Mouse (Mus musculus) hindbrain, postnatal 0 days (tissue): ENCODE measurements around the gene Tsc22d3. TPM values are rescaled to one million over a fixed set of nuclear protein-coding genes. Genes with fewer than 3 reads are reported as not detected.
A peak's percentile ranks its signal among the peaks of the same experiment; 100 is the strongest.

ENCODE experiments used
- ATAC-seq: fragments of 200-750 bp; cut with Nextera tagmentation; 2 replicates; pipeline ENCODE4 v1.8.0; 2017; ENCODE audit warnings: mild to moderate bottlenecking, moderate TSS enrichment, moderate library complexity
- DNase-seq: peaks from one replicate; pipeline ENCODE4 v3.0.0-alpha.2; 2015; ENCODE audit warnings: low spot score
- H3K27ac ChIP-seq: fragments of 300-500 bp; sonication (generic); 2 replicates; pipeline ENCODE4 v1.5.1; 2014; ENCODE audit warnings: mild to moderate bottlenecking
- H3K27me3 ChIP-seq: fragments of 300-500 bp; sonication (generic); 2 replicates; pipeline ENCODE4 v1.6.1; 2014; ENCODE audit warnings: low read length, mixed read lengths; ENCODE audit not compliant: insufficient read depth
- H3K36me3 ChIP-seq: fragments of 300-500 bp; sonication (generic); 2 replicates; pipeline ENCODE4 v1.6.1; 2014; ENCODE audit warnings: low read length, mixed read lengths; ENCODE audit not compliant: insufficient read depth
- H3K4me1 ChIP-seq: fragments of 300-500 bp; sonication (generic); 2 replicates; pipeline ENCODE4 v1.6.1; 2014; ENCODE audit warnings: antibody characterized with exemption, low read length, mixed read lengths; ENCODE audit not compliant: insufficient read depth
- H3K4me2 ChIP-seq: fragments of 300-500 bp; sonication (generic); 2 replicates; pipeline ENCODE4 v1.6.1; 2014; ENCODE audit warnings: low read depth, mild to moderate bottlenecking, low read length, moderate library complexity, mixed read lengths
- H3K4me3 ChIP-seq: fragments of 300-500 bp; sonication (generic); 2 replicates; pipeline ENCODE4 v1.5.1; 2014; ENCODE audit warnings: low read length
- H3K9ac ChIP-seq: fragments of 300-500 bp; sonication (generic); replicated peaks from 2 replicates; pipeline ENCODE4 v1.6.1; 2014; ENCODE audit warnings: mild to moderate bottlenecking, low read length, moderate library complexity, mixed read lengths
- H3K9me3 ChIP-seq: fragments of 300-500 bp; sonication (generic); 2 replicates; pipeline ENCODE4 v1.6.1; 2016; ENCODE audit warnings: low read length, mixed read lengths
- CTCF ChIP-seq: IDR thresholded peaks from 2 replicates; pipeline ENCODE4 v1.5.1; 2016; ENCODE audit warnings: antibody characterized with exemption, control low read depth, low read depth
- WGBS: fragments of 180-500 bp; shearing (Covaris S2); extraction: QIAGEN DNeasy Blood & Tissue Kit; methylation state at CpG from one replicate; pipeline ENCODE4 v1.1.7; 2014; 5-methylcytosine and 5-hydroxymethylcytosine counted together
- polyA plus RNA-seq: library from polyadenylated mRNA; unstranded; fragments of >200 nt; fragmentation: Nextera tagmentation; extraction: Ambion mirVana; gene quantifications from 2 replicates; pipeline ENCODE4 v1.2.1, GENCODE M21; 2015
- total RNA-seq: library from RNA; depleted of rRNA; stranded (reverse); fragments of >200 nt; gene quantifications from 2 replicates; pipeline ENCODE4 v1.2.3, GENCODE M21; 2014

Gene Tsc22d3
- total and polyA plus RNA-seq, 2 experiments from 2014 or later, result 102 to 114 TPM

GRCm38 (mm10) chrX:140589194-140589751 is 11.2 kb downstream of the Tsc22d3 start:
- ATAC-seq, result no peak
- Histone ChIP-seq H3K9me3 (no peaks in the 10 kb centered on the region), H3K4me1 (no peaks in the 10 kb centered on the region), H3K4me2 (no peak overlapping the region), H3K4me3 (no peak overlapping the region), H3K36me3 (no peaks in the 10 kb centered on the region), H3K27ac (no peak overlapping the region), H3K27me3 (no peaks in the 10 kb centered on the region; the same call in 1 of the 2 replicates), H3K9ac (no peak overlapping the region)
- 76% methylated on average over 4 of the region's 4 CpGs for WGBS
- DNase-seq, result no peak
- TF ChIP-seq CTCF, result no peak

DNA sequence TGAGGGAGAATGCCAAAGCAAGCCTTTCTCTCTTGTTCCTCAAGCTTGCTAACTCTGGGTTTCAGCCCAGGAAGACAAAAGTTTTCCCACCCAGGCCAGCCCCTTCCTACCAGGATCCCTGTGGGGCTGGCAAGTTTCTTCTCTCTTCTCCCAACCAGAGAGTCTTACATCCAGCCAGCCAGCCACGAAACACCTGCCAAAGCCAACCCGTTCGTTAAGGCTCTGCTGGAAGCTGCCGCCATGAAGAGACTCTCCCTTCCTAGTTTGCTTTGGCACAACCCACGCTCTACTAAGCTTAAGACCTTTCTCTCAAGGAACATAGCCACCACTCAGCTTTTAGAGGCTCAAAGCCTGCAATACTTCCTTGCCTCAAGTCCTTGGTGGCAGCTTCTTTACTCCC is 11.9 kb downstream of the Tsc22d3 start:
- Histone ChIP-seq H3K4me1 (no peaks in the 10 kb centered on the region), H3K9me3 (no peaks in the 10 kb centered on the region), H3K9ac (no peak overlapping the region), H3K27ac (no peak overlapping the region), H3K4me2 (no peak overlapping the region), H3K27me3 (no peaks in the 10 kb centered on the region; the same call in 1 of the 2 replicates), H3K4me3 (no peak overlapping the region), H3K36me3 (no peaks in the 10 kb centered on the region)
- WGBS, result 63% methylated on average over 5 of the region's 5 CpGs
- no peak for DNase-seq
- no peak for ATAC-seq
- no peak for TF ChIP-seq CTCF

- H3K27ac ChIP-seq, result no peak overlapping the region
- DNase-seq, result no peak
- no peaks in the 10 kb centered on the region for H3K36me3 ChIP-seq
- whole genome bisulfite sequencing, result 73% methylated on average over 3 of the region's 3 CpGs
- no peak for TF ChIP-seq CTCF
- no peak for ATAC-seq
- no peaks in the 10 kb centered on the region for H3K9me3 ChIP-seq
- no peak overlapping the region for H3K4me3 ChIP-seq
- no peaks in the 10 kb centered on the region; the same call in 1 of the 2 replicates for H3K27me3 ChIP-seq
- no peak overlapping the region for H3K9ac ChIP-seq
- H3K4me1 ChIP-seq, result no peaks in the 10 kb centered on the region
- no peak overlapping the region for H3K4me2 ChIP-seq
These were observed 20.0 kb downstream of the Tsc22d3 start for GRCm38 (mm10) chrX:140580416-140580815.

GRCm38 (mm10) chrX:140575636-140576035 is 24.8 kb downstream of the Tsc22d3 start:
- WGBS, result 90% methylated on average over 3 of the region's 3 CpGs

GRCm38 (mm10) chrX:140575200-140575599 is 25.3 kb downstream of the Tsc22d3 start:
- H3K27me3 ChIP-seq, result no peaks in the 10 kb centered on the region; the same call in 1 of the 2 replicates
- whole genome bisulfite sequencing, result 74% methylated on average over 1 of the region's 1 CpGs
- no peak for TF ChIP-seq CTCF
- H3K9me3 ChIP-seq, result no peaks in the 10 kb centered on the region
- DNase-seq, result no peak
- no peak overlapping the region for H3K9ac ChIP-seq
- no peak overlapping the region for H3K4me3 ChIP-seq
- ATAC-seq, result no peak
- no peaks in the 10 kb centered on the region for H3K4me1 ChIP-seq
- no peaks in the 10 kb centered on the region for H3K36me3 ChIP-seq
- H3K27ac ChIP-seq, result no peak overlapping the region
- H3K4me2 ChIP-seq, result no peak overlapping the region

More at GRCm38 (mm10) chrX:140575636-140576035, 24.8 kb downstream of the Tsc22d3 start:
- Histone ChIP-seq H3K9me3 (no peaks in the 10 kb centered on the region), H3K4me1 (no peaks in the 10 kb centered on the region), H3K27ac (no peak overlapping the region), H3K9ac (no peak overlapping the region), H3K36me3 (no peaks in the 10 kb centered on the region), H3K4me3 (no peak overlapping the region), H3K27me3 (no peaks in the 10 kb centered on the region; the same call in 1 of the 2 replicates), H3K4me2 (no peak overlapping the region)
- no peak for ATAC-seq
- TF ChIP-seq CTCF, result no peak
- DNase-seq, result no peak

DNA sequence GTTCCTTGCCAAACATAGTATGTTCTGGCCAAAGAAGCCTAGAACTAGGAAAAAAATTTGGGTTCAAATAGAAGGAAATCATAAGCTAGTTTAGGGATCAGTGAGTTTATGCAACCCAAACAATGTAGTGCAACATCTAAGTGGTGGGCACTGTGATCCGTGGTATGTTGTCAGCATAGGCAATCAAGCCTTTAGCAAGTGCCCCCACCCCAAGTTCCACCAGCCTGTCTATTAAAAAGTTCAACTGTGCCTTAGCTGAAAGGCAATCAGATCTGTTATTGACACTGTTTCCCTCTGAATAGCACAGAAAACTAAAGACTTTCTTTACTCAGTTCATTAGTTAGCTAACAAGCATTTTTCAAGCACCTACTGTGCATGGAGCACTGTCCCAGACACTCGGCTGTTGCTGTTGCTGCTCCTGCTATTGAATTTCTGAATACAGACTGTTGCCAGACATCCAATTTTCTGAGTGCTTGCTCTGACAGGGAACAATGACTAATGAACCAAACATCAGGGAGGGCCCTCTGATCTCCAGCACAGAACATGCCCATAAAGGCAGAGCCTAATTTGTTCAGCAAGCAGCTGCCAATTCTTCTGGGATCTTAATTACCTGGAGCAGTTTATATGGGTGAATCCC is 27.6 kb downstream of the Tsc22d3 start:
- H3K36me3 ChIP-seq, result no peaks in the 10 kb centered on the region
- no peak for TF ChIP-seq CTCF
- H3K27ac ChIP-seq, result no peak overlapping the region
- H3K9me3 ChIP-seq, result no peaks in the 10 kb centered on the region
- ATAC-seq (no peak), DNase-seq (peak; percentile 3)
- no peak overlapping the region for H3K4me2 ChIP-seq
- H3K4me3 ChIP-seq, result no peak overlapping the region
- no peak overlapping the region for H3K9ac ChIP-seq
- WGBS, result 34% methylated on average over 2 of the region's 2 CpGs
- H3K4me1 ChIP-seq, result no peaks in the 10 kb centered on the region
- peaks cover 7% of the 10 kb centered on the region; the same call in 1 of the 2 replicates for H3K27me3 ChIP-seq

DNA sequence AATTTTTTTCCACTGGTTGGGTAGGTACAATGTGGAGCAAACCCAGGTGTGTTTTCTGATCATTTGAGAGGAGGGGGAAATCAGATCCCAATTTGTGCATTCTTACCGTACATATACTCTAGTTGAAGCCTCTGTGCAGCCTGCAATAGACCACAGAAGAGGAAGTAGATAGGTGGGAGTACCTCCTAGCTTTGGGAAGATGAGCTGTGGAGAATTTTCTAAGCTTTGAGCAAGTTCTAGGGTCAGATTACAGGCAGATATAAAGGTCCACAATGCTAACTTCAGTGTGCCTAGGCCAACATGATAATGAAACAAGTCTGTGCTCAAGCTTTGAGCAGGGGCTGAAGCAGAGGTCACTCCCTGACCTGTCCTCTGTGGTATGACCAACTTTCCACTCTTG is 30.9 kb downstream of the Tsc22d3 start:
- H3K36me3 ChIP-seq, result no peaks in the 10 kb centered on the region
- H3K4me1 ChIP-seq, result no peaks in the 10 kb centered on the region
- H3K9me3 ChIP-seq, result no peaks in the 10 kb centered on the region
- WGBS, result 86% methylated on average over 1 of the region's 1 CpGs
- peaks cover 7% of the 10 kb centered on the region; the same call in 1 of the 2 replicates for H3K27me3 ChIP-seq
- H3K9ac ChIP-seq, result no peak overlapping the region
- no peak overlapping the region for H3K27ac ChIP-seq
- TF ChIP-seq CTCF, result no peak
- ATAC-seq, result no peak
- no peak overlapping the region for H3K4me3 ChIP-seq
- no peak for DNase-seq
- H3K4me2 ChIP-seq, result no peak overlapping the region
